Mouse (Mus musculus): ENCODE measurements around the gene Eif2ak4.
A peak's percentile ranks its signal among the peaks of the same experiment; 100 is the strongest.

Gene Eif2ak4

GRCm38 (mm10) chr2:118388341-118389335, at the start of gene Eif2ak4:
Eif2ak4 (plus strand) TSS chr2:118388618.
- DNase-seq = peak; percentile 99

GRCm38 (mm10) chr2:118341295-118341694, 47.1 kb upstream of the Eif2ak4 start:
- DNase-seq = no peak

GRCm38 (mm10) chr2:118343897-118344296, 44.5 kb upstream of the Eif2ak4 start:
- no peak for DNase-seq

- no peak for DNase-seq
Measured at GRCm38 (mm10) chr2:118345535-118345934, 42.9 kb upstream of the Eif2ak4 start.

GRCm38 (mm10) chr2:118353498-118353897, 34.9 kb upstream of the Eif2ak4 start:
- no peak for DNase-seq

- no peak for DNase-seq
Measured at GRCm38 (mm10) chr2:118353916-118354403, 34.5 kb upstream of the Eif2ak4 start.

- no peak for DNase-seq
Measured at GRCm38 (mm10) chr2:118355138-118355719, 33.2 kb upstream of the Eif2ak4 start.

- DNase-seq = no peak
Measured at GRCm38 (mm10) chr2:118371841-118372240, 16.6 kb upstream of the Eif2ak4 start.

GRCm38 (mm10) chr2:118372561-118372900, 15.9 kb upstream of the Eif2ak4 start:
- no peak for DNase-seq

- DNase-seq = peak; percentile 61 to 65
Measured at GRCm38 (mm10) chr2:118372901-118373571, 15.4 kb upstream of the Eif2ak4 start, which contains the start of gene Gpr176. Gpr176 (minus strand) TSS chr2:118373419.

- peak; percentile 87 to 92 for DNase-seq
Measured at GRCm38 (mm10) chr2:118373572-118374279, 14.7 kb upstream of the Eif2ak4 start.

GRCm38 (mm10) chr2:118375522-118375921, 12.9 kb upstream of the Eif2ak4 start:
- DNase-seq = no peak

- DNase-seq = no peak
Measured at GRCm38 (mm10) chr2:118375931-118376330, 12.5 kb upstream of the Eif2ak4 start.

- DNase-seq = no peak
Measured at GRCm38 (mm10) chr2:118379756-118380155, 8.7 kb upstream of the Eif2ak4 start.

- peak in 1 of 2 experiments; percentile 23 for DNase-seq
Measured at GRCm38 (mm10) chr2:118383387-118383786, 5.0 kb upstream of the Eif2ak4 start.

- no peak for DNase-seq
Measured at GRCm38 (mm10) chr2:118389569-118389968, 1.2 kb downstream of the Eif2ak4 start.

GRCm38 (mm10) chr2:118390072-118390471, 1.7 kb downstream of the Eif2ak4 start:
- no peak for DNase-seq

GRCm38 (mm10) chr2:118391201-118391600, 2.8 kb downstream of the Eif2ak4 start:
- DNase-seq = no peak

GRCm38 (mm10) chr2:118399751-118400150, 11.3 kb downstream of the Eif2ak4 start:
- DNase-seq = no peak

GRCm38 (mm10) chr2:118401834-118402727, 13.7 kb downstream of the Eif2ak4 start:
- DNase-seq = no peak

- DNase-seq = no peak
Measured at GRCm38 (mm10) chr2:118404336-118404735, 15.9 kb downstream of the Eif2ak4 start.
